Mouse (Mus musculus) heart, embryonic 11.5 days (tissue): ENCODE measurements at regions not wholly inside any gene's neighbourhood (a gene's known extent, or its start where the extent isn't known, plus 50 kb on each side); places are given as distances from the start of the nearest gene placed in this dataset.

ENCODE experiments used
- ATAC-seq: fragments of 200-750 bp; cut with Nextera tagmentation; replicated peaks from 2 replicates; pipeline ENCODE4 v1.8.0; 2017; ENCODE audit warnings: moderate library complexity; ENCODE audit not compliant: insufficient number of reproducible peaks, low FRiP score, low TSS enrichment
- H3K27ac ChIP-seq: fragments of 300-500 bp; sonication (generic); 2 replicates; pipeline ENCODE4 v1.5.1; 2014; ENCODE audit warnings: mild to moderate bottlenecking, low read depth, low read length
- H3K27me3 ChIP-seq: fragments of 300-500 bp; sonication (generic); 2 replicates; pipeline ENCODE4 v1.6.1; 2014; ENCODE audit warnings: mild to moderate bottlenecking, low read length, mixed read lengths; ENCODE audit not compliant: control insufficient read depth, insufficient read depth
- H3K36me3 ChIP-seq: fragments of 300-500 bp; sonication (generic); 2 replicates; pipeline ENCODE4 v1.6.1; 2014; ENCODE audit warnings: mild to moderate bottlenecking, low read length, moderate library complexity, mixed read lengths; ENCODE audit not compliant: control insufficient read depth, insufficient read depth
- H3K4me1 ChIP-seq: fragments of 300-500 bp; sonication (generic); 2 replicates; pipeline ENCODE4 v1.6.1; 2014; ENCODE audit warnings: low read length; ENCODE audit not compliant: control insufficient read depth, insufficient read depth
- H3K4me2 ChIP-seq: fragments of 300-500 bp; sonication (generic); 2 replicates; pipeline ENCODE4 v1.6.1; 2014; ENCODE audit warnings: mild to moderate bottlenecking, moderate library complexity
- H3K4me3 ChIP-seq: fragments of 300-500 bp; sonication (generic); 2 replicates; pipeline ENCODE4 v1.5.1; 2014; ENCODE audit warnings: low read depth, low read length
- H3K9ac ChIP-seq: fragments of 300-500 bp; sonication (generic); 2 replicates; pipeline ENCODE4 v1.6.1; 2014; ENCODE audit warnings: mild to moderate bottlenecking, low read depth, low read length, moderate library complexity
- H3K9me3 ChIP-seq: fragments of 300-500 bp; sonication (generic); replicated peaks from 2 replicates; pipeline ENCODE4 v1.6.1; 2016; ENCODE audit warnings: low read length; ENCODE audit not compliant: control insufficient read depth
- WGBS: fragments of 180-500 bp; shearing (Covaris S2); extraction: QIAGEN DNeasy Blood & Tissue Kit; methylation state at CpG from one replicate; pipeline ENCODE4 v1.1.7; 2014; ENCODE audit not compliant: insufficient replicate concordance; 5-methylcytosine and 5-hydroxymethylcytosine counted together

DNA sequence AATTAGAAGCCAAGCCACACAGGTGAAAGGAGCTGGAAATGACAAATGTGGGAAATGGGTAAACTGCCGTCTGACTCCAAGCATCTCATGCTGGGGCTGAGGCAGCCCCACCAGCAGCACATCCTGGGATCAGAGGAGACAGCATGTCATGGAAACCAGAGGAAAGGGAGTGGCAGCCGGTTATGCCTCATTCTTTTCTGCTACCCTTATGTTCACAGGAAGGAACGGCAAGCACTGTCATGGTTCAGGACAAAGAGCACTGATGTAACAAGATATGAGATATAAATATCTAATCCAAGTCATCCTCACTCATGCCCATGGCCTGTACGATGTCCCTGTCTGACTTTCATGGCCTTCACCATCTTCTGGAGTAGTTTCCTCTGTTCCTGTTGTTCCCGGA, 125.2 kb upstream of the Tnfaip3 start:
- WGBS: 71% methylated on average over 5 of the region's 5 CpGs
- ATAC-seq: no peak
- no peak overlapping the region for H3K4me2 ChIP-seq

DNA sequence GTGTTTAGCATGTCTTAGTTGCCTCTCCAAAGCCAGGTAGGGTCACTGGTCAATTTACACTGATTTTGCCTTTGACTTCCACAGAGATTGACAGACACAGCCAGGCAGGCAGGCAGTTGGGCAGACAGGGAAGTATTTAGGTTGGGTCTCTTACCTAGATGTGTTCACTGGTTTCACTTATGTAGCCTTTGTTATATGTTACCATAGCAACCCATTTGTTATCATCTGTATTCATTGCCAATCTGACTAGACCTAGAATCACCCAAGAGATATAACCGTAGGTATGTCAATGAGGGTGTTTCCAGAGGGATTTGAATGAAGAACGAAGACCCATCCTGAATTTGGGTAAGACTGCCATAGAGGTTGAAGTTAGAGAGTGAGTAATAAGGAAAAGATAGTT, 123.8 kb upstream of the Tnfaip3 start:
- Histone ChIP-seq H3K4me1 (no peaks in the 10 kb centered on the region), H3K9me3 (no peaks in the 10 kb centered on the region), H3K4me3 (no peak overlapping the region), H3K27me3 (no peaks in the 10 kb centered on the region), H3K36me3 (no peaks in the 10 kb centered on the region), H3K4me2 (no peak overlapping the region), H3K27ac (no peak overlapping the region), H3K9ac (no peak overlapping the region)
- no peak for ATAC-seq
- WGBS: 65% methylated on average over 2 of the region's 2 CpGs

More for the DNA sequence above, 125.2 kb upstream of the Tnfaip3 start:
- Histone ChIP-seq H3K9me3 (no peaks in the 10 kb centered on the region), H3K9ac (no peak overlapping the region), H3K27ac (no peak overlapping the region), H3K4me3 (no peak overlapping the region), H3K27me3 (no peaks in the 10 kb centered on the region), H3K4me1 (no peaks in the 10 kb centered on the region), H3K36me3 (no peaks in the 10 kb centered on the region)

DNA sequence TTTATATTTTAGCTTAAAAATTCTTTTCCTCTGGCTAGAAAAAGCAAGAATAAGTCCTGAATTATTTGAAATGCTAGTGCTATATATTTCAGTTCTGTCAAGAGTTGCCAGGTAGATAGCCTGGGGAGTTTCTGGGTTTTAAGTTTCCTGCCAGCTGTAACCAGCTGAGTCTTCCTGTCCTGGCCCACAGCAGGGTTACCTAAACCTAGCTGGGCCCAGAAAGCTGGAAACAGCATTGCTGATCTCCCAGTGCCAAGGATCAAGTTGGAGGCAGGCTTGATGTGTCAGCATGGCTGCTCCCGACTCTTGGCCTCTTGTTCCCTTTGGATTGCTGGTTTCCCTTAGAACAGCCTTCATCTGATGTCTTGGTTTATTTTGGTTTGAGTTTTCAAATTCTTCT, 122.8 kb upstream of the Tnfaip3 start:
- no peak for ATAC-seq
- 81% methylated on average over 1 of the region's 1 CpGs for WGBS
- no peak overlapping the region for H3K9ac ChIP-seq

DNA sequence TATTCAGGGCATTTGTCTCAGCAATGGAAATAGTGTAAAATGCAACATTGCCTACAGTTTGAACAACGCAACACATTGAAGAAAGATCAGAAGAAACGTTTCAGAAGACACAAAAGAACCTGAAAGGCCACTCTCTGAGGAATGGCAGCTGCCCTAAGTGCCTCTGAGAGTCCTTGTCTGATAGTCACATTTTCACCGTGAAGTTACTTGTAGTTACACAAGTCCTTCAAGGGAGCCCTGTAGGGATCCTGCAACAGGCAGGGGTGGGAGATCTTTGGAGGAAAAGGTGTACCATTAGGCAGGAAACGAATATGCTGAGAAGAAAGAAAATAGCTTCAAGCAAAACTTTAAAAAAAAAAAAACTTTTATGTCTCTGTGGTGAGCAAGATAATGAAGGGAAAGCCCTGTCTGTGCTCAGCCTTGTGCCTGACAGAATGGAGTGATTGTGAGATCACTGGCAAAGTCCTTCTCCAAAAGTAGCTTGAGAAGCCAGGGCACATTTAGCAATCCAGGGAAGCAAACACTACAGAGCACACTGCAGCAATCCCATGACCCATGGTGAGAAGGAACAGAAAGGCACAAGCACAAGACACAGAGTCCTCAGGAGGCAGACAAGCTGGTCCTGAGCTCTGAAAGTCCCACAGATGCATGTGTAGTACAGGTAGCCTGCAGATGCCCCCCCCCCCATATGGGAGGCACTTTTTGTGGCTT, 112.3 kb upstream of the Tnfaip3 start:
- Histone ChIP-seq H3K27me3 (no peaks in the 10 kb centered on the region), H3K9me3 (no peaks in the 10 kb centered on the region), H3K36me3 (no peaks in the 10 kb centered on the region), H3K4me2 (no peak overlapping the region), H3K4me1 (peaks cover 6% of the 10 kb centered on the region; the same call in 1 of the 2 replicates), H3K27ac (no peak overlapping the region), H3K4me3 (no peak overlapping the region), H3K9ac (no peak overlapping the region)
- no peak for ATAC-seq
- 44% methylated on average over 4 of the region's 4 CpGs for WGBS

More for the DNA sequence above, 122.8 kb upstream of the Tnfaip3 start:
- H3K9me3 ChIP-seq: no peaks in the 10 kb centered on the region
- no peak overlapping the region for H3K27ac ChIP-seq
- no peaks in the 10 kb centered on the region for H3K4me1 ChIP-seq
- no peaks in the 10 kb centered on the region for H3K36me3 ChIP-seq
- no peaks in the 10 kb centered on the region for H3K27me3 ChIP-seq
- H3K4me2 ChIP-seq: no peak overlapping the region
- H3K4me3 ChIP-seq: no peak overlapping the region

DNA sequence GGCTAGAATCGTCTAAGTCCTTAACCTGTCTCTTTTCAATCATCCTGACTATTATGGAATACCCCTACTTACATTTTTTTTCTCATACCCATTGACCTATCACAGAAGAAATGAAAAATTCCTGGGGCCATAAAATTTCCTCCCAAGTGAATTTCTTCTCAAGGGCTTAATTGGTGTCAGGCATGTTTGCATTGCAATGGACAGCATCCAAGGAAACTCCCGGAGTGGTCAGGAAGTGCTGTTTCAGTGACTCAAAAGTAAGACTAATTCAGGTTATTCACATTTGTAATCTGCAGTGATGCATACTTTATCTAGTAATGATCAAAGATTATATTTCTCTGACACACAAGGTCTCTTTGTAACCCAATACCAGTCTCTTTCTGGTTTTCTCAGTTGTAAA, 111.5 kb upstream of the Tnfaip3 start:
- ATAC-seq: no peak
- H3K4me3 ChIP-seq: no peak overlapping the region
- no peak overlapping the region for H3K9ac ChIP-seq
- no peaks in the 10 kb centered on the region for H3K9me3 ChIP-seq
- peaks cover 6% of the 10 kb centered on the region; the same call in 1 of the 2 replicates for H3K4me1 ChIP-seq
- no peak overlapping the region for H3K4me2 ChIP-seq
- H3K27ac ChIP-seq: no peak overlapping the region
- no peaks in the 10 kb centered on the region for H3K36me3 ChIP-seq
- H3K27me3 ChIP-seq: no peaks in the 10 kb centered on the region
- 72% methylated on average over 2 of the region's 2 CpGs for WGBS

DNA sequence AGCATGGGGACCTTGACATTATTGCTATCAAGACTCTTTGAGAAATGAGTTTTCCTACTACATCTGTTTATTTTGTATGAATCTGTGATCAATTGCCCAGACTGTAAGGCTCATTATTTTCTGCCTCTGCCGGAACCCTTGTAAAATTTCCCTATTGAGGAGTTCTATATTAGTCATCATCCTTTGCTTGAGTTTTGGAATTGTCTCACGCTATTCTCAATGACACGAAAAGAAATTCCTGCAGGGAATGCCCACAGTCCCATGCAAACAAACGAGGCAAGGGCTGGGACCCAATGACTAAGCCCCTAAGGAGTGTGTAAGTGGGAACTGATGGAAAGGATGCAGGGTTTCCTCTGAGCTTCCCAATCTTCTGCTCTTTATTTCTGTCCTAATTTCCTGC, 111.0 kb upstream of the Tnfaip3 start:
- no peaks in the 10 kb centered on the region for H3K27me3 ChIP-seq
- H3K27ac ChIP-seq: no peak overlapping the region
- H3K36me3 ChIP-seq: no peaks in the 10 kb centered on the region
- WGBS: 83% methylated on average over 4 of the region's 4 CpGs
- no peak overlapping the region for H3K4me3 ChIP-seq
- ATAC-seq: no peak
- peaks cover 6% of the 10 kb centered on the region; the same call in 1 of the 2 replicates for H3K4me1 ChIP-seq
- H3K9me3 ChIP-seq: no peaks in the 10 kb centered on the region
- no peak overlapping the region for H3K9ac ChIP-seq
- no peak overlapping the region for H3K4me2 ChIP-seq

DNA sequence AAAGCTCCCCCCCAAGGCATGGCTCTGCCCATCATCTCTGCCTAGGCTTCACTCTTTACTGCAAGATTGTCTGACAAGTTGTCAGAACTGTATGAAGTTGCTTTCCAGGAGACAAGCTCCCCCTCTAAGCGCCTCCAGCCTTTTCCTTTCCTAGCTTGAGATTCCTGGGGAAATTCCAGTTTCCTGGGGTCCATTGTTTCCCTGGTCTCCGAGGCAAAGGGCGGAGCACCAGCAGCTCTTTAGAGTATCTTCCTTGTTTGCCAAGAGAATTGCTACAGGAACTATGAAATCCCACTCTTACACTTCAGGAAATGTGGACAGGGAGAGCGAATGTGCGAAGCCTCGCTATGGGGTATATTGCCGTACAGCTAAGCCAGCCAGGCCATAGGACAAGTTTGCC, 108.2 kb upstream of the Tnfaip3 start:
- H3K4me1 ChIP-seq: peaks cover 6% of the 10 kb centered on the region; the same call in 1 of the 2 replicates
- H3K27ac ChIP-seq: no peak overlapping the region
- no peak overlapping the region for H3K4me2 ChIP-seq
- no peaks in the 10 kb centered on the region for H3K36me3 ChIP-seq
- H3K9me3 ChIP-seq: no peaks in the 10 kb centered on the region
- no peak overlapping the region for H3K9ac ChIP-seq
- no peak overlapping the region for H3K4me3 ChIP-seq
- ATAC-seq: no peak
- no peaks in the 10 kb centered on the region for H3K27me3 ChIP-seq
- whole genome bisulfite sequencing: 65% methylated on average over 7 of the region's 7 CpGs

DNA sequence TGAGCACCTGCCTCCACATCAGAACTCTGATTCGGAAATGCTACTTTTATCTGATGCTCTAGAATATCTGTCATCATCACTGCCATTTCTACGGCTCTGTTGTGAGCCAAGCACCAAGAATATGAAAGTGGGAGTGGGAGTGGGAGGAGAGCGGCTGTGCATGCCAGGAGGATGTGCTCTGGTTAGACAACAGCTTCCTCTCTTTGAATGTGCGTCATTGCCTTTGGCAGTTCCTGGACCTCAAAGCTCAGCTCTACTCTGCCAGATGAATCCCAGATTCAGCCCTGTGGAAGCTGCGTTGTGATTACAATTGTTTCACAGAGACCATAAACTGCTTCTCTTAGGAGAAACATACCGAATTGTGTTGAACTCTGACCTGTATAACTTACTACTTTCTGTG, 106.8 kb upstream of the Tnfaip3 start:
- Histone ChIP-seq H3K4me2 (no peak overlapping the region), H3K9ac (no peak overlapping the region), H3K27me3 (no peaks in the 10 kb centered on the region), H3K27ac (no peak overlapping the region), H3K9me3 (no peaks in the 10 kb centered on the region), H3K4me1 (peaks cover 6% of the 10 kb centered on the region; the same call in 1 of the 2 replicates), H3K36me3 (no peaks in the 10 kb centered on the region), H3K4me3 (no peak overlapping the region)
- no peak for ATAC-seq
- WGBS: 53% methylated on average over 6 of the region's 6 CpGs
